Mouse (Mus musculus) frontal cortex, postnatal 25 days (tissue): Measurements from ENCODE around the gene Pym1.
"Not testable (repeated sequence)": the region's sequence is repeated elsewhere in the genome, so short reads cannot be mapped to it uniquely, and the experiment has no call there.

Source experiments
- DNase-seq, 2 experiments: peaks; one replicate each; pipeline ENCODE4 v3.0.0; 2022; ENCODE audit warnings: low spot score in 2 of 2

The Pym1 gene

GRCm38 (mm10) chr10:128747646-128748251 lies at the start of gene Pym1:
Gene Pym1 (plus strand): TSS chr10:128747889.
- peak; percentile 37 to 44 for DNase-seq

GRCm38 (mm10) chr10:128699006-128699405 lies 48.7 kb upstream of the Pym1 start:
- no peak for DNase-seq

- no peak for DNase-seq
Observed at GRCm38 (mm10) chr10:128699611-128700010, 48.1 kb upstream of the Pym1 start.

- DNase-seq: no peak
Observed at GRCm38 (mm10) chr10:128700712-128701111, 47.0 kb upstream of the Pym1 start.

GRCm38 (mm10) chr10:128702328-128703007 lies 45.2 kb upstream of the Pym1 start:
- no peak for DNase-seq

- DNase-seq: no peak
Observed at GRCm38 (mm10) chr10:128703895-128704294, 43.8 kb upstream of the Pym1 start, which contains the start of gene Pmel. Gene Pmel (plus strand): TSS chr10:128704195.

GRCm38 (mm10) chr10:128704491-128705316 lies 43.0 kb upstream of the Pym1 start, which contains the start of gene Cdk2:
Gene Cdk2 (minus strand): TSS chr10:128705031.
- DNase-seq: peak; percentile 59 to 69

GRCm38 (mm10) chr10:128705317-128705693 lies 42.4 kb upstream of the Pym1 start:
- DNase-seq: no peak

- DNase-seq: not testable (repeated sequence)
Observed at GRCm38 (mm10) chr10:128711318-128711717, 36.4 kb upstream of the Pym1 start.

- DNase-seq: no peak
Observed at GRCm38 (mm10) chr10:128715559-128716537, 31.8 kb upstream of the Pym1 start.

GRCm38 (mm10) chr10:128725466-128725865 lies 22.2 kb upstream of the Pym1 start:
- not testable (repeated sequence) for DNase-seq

- DNase-seq: no peak
Observed at GRCm38 (mm10) chr10:128728059-128728458, 19.6 kb upstream of the Pym1 start.

- peak; percentile 39 to 43 for DNase-seq
Observed at GRCm38 (mm10) chr10:128731002-128731433, 16.7 kb upstream of the Pym1 start.

- no peak for DNase-seq
Observed at GRCm38 (mm10) chr10:128731992-128732391, 15.7 kb upstream of the Pym1 start.

- no peak for DNase-seq
Observed at GRCm38 (mm10) chr10:128737435-128737834, 10.3 kb upstream of the Pym1 start.

GRCm38 (mm10) chr10:128740296-128740695 lies 7.4 kb upstream of the Pym1 start:
- DNase-seq: no peak

GRCm38 (mm10) chr10:128742616-128743015 lies 5.1 kb upstream of the Pym1 start:
- no peak for DNase-seq

- no peak for DNase-seq
Observed at GRCm38 (mm10) chr10:128743235-128743634, 4.5 kb upstream of the Pym1 start.

- peak; percentile 17 to 20 for DNase-seq
Observed at GRCm38 (mm10) chr10:128743791-128744191, 3.9 kb upstream of the Pym1 start.

GRCm38 (mm10) chr10:128744211-128744610 lies 3.5 kb upstream of the Pym1 start:
- DNase-seq: no peak
